Mouse (Mus musculus): ENCODE measurements around the gene Lsp1. TPM values are rescaled to one million over a fixed set of nuclear protein-coding genes. Genes with fewer than 3 reads are reported as not detected.

The Lsp1 gene
- polyA plus RNA-seq (2017; shearing (Covaris generic)) = 1,101 TPM

DNA sequence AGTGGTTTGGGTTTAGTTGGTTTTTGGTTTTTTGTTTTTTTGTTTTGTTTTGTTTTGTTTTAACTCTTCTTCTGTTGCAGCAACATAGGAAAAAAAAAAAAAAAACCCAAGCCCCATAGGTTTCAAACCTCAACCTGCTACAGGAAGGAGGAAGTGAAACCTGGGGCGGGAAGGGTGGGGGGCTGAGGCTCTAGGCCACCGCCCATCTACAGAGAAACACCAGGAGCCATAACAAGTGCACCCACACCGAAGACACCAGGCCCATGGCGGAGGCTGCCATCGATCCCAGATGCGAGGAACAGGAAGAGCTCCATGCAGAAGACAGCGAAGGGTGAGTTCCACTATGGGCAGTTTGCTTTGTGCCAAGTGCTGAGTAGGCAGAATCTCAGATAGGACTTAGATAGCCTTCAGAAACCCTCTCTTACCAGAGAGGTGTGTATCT lies at the start of gene Lsp1:
Lsp1 (plus strand) TSS at position 174 of the 442 bp plus-strand sequence.

DNA sequence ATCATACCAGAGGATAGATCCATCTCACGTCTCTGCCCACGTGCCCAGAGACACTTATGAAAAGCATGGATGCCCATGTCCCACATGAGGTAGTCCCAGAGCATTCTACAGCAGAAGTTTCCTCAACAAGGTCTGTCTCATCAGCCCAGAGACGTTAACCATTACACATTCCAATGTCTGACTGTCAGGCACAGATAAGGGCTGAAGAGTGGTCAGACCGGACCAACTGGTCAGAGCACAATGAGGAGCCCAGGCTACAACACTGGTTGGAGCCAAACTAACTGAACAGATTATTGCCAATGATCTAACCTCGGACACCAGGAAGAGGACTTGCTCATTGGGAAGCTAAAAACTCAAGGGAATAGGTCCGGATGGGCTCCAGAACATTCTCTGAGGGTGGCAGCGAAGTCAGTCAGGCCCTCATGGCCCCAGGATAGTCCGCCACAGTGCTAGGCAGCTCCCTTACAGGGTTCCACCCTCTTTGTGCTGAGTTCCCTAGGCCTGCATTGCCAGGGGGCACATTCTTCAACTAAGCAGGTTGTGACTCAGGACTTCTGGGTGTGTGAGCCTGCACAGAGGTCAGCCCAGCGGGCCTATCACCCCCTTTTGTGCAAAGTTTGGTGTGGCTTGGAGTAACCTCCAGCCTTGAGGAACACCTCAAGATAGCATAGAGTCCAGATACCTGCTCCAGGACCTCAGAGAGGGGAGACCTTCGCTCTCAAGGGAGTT lies 26.3 kb upstream of the Lsp1 start, which contains the start of gene Syt8:
Syt8 (plus strand) TSS at position 714 of the 729 bp plus-strand sequence.

DNA sequence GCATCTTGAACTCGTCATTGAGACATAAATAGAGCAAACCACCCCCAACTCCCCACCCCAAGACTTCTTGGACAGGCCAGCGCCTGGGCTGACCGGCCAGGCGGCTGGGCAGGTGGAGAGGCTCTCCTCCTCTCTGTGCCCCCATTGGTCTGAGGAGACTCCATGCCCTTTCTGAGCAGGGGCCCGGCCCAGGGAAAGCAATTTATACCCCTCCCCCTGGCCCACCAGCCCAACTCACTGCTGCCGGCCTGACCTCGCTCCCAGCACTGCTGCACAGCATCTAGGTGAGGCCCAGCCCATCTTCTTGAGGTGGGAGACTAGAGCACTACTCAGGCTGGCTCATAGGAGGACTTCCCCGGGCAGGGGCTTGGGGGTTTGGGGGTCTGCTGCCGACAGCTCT lies 19.0 kb upstream of the Lsp1 start, which contains the start of gene Tnni2:
Tnni2 (plus strand) TSS at position 224 of the 400 bp plus-strand sequence.

DNA sequence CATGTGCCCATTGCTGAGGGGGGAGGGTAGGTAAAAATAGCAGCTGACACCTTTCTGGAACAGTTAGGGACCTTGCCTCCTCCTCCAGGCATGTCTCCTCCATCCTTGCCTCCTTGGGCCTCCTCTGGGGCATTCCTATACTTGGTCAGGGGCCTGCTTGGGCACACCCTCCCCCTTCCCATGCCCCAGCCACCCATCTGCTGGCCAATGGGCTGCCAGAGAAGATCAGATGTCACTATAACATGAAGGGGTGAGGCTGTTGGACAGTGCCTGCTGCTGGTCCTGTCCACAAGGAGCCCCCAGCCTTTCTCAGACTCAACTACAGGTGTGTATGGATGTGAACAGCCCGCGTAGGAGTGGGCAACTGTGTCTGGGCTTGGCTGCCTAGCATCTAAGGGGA lies 38.0 kb downstream of the Lsp1 start, which contains the start of gene Tnnt3:
Tnnt3 (plus strand) TSS at position 262 of the 400 bp plus-strand sequence.

DNA sequence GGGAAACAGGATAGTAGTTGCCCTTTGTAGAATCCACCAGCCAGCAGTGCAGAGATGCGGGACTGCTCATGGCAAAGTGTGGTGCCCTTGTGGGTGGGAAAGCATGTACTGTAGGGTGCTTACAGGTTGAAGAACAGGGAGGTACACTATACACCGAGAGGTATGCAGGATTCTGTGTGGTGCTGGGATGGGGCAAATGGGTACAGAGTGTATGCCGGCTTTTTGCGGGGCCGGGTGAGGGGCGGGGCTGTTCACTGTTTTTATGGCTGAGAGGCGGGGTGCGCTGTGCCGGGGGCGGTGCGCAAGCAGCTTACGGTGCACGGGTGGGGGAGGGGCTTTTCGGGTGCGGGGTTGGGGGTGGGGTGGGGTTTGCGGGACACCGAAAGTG lies 72.1 kb downstream of the Lsp1 start, which contains the start of gene Mrpl23:
Mrpl23 (plus strand) TSS at position 16 of the 388 bp plus-strand sequence.

Other genes with a start within 250 kb of the Lsp1 start
- gene Gm7579, start 248.9 kb upstream of the Lsp1 start, polyA plus RNA-seq (2017; shearing (Covaris generic)) = not detected
- not detected for gene Krtap5-5, start 230.8 kb upstream of the Lsp1 start, polyA plus RNA-seq (2017; shearing (Covaris generic))
- gene Gm40460, start 219.7 kb upstream of the Lsp1 start, polyA plus RNA-seq (2017; shearing (Covaris generic)) = not detected
- not detected for gene Gm2431, start 202.5 kb upstream of the Lsp1 start, polyA plus RNA-seq (2017; shearing (Covaris generic))
- not detected for gene Gm4559, start 186.4 kb upstream of the Lsp1 start, polyA plus RNA-seq (2017; shearing (Covaris generic))
- not detected for gene Krtap5-1, start 163.7 kb upstream of the Lsp1 start, polyA plus RNA-seq (2017; shearing (Covaris generic))
- gene Krtap5-4, start 157.3 kb upstream of the Lsp1 start, polyA plus RNA-seq (2017; shearing (Covaris generic)) = not detected
- 44.4 TPM for gene Ifitm10, start 87.1 kb upstream of the Lsp1 start, polyA plus RNA-seq (2017; shearing (Covaris generic))
- 28.2 TPM for gene Gm49369, start 78.1 kb upstream of the Lsp1 start, polyA plus RNA-seq (2017; shearing (Covaris generic))
- 419 TPM for gene Ctsd, start 72.8 kb upstream of the Lsp1 start, polyA plus RNA-seq (2017; shearing (Covaris generic))
- gene Syt8, start 26.0 kb upstream of the Lsp1 start, polyA plus RNA-seq (2017; shearing (Covaris generic)) = not detected
- not detected for gene Tnni2, start 19.0 kb upstream of the Lsp1 start, polyA plus RNA-seq (2017; shearing (Covaris generic))
- gene Tnnt3, start 38.0 kb downstream of the Lsp1 start, polyA plus RNA-seq (2017; shearing (Covaris generic)) = 5.0 TPM
- gene Mrpl23, start 71.9 kb downstream of the Lsp1 start, polyA plus RNA-seq (2017; shearing (Covaris generic)) = 4.9 TPM
- not detected for gene Igf2, start 206.0 kb downstream of the Lsp1 start, polyA plus RNA-seq (2017; shearing (Covaris generic))
- gene Gm49394, start 209.1 kb downstream of the Lsp1 start, polyA plus RNA-seq (2017; shearing (Covaris generic)) = not detected

Data from effector memory CD4-positive, alpha-beta T cell, adult 7 months (primary cell).